Mouse (Mus musculus) embryonic stem cell, embryonic (primary cell): ENCODE results near the gene Tgm3.

Source experiments
- CTCF ChIA-PET, 4 experiments: fragments of 300-600 bp in 2 of 4; fragments of 350-600 bp in 2 of 4; sonication (Branson Sonifier 250); formaldehyde crosslinking; loops; one replicate each; lab custom pipeline; 2022; ENCODE audit warnings: inconsistent platforms in 2 of 4; lab: Charles Lee
- POLR2A ChIA-PET, 4 experiments: fragments of 300-600 bp in 2 of 4; fragments of 350-600 bp in 2 of 4; sonication (Branson Sonifier 250); formaldehyde crosslinking; loops; one replicate each; lab custom pipeline; 2022; ENCODE audit warnings: antibody characterized with exemption in 4 of 4, inconsistent platforms in 1 of 4; lab: Charles Lee

The Tgm3 gene

GRCm38 (mm10) chr2:130012026-130012425 is at the start of gene Tgm3:
Gene Tgm3, plus strand, starts transcription at chr2:130012349.
- ChIA-PET POLR2A (interaction anchor here in 2 of 4 experiments (0.5 to 0.9 kb wide), 2 partner anchors 13 to 424 kb away, joined by 3 read pairs; no protein-coding TSS in a partner anchor), CTCF (no interaction called here)

GRCm38 (mm10) chr2:129980608-129981007 is 31.5 kb upstream of the Tgm3 start:
- CTCF ChIA-PET: interaction anchor here in 1 of 4 experiments (0.7 kb wide), 1 partner anchor 112 kb away, joined by 4 read pairs; no protein-coding TSS in a partner anchor
- POLR2A ChIA-PET: no interaction called here

DNA sequence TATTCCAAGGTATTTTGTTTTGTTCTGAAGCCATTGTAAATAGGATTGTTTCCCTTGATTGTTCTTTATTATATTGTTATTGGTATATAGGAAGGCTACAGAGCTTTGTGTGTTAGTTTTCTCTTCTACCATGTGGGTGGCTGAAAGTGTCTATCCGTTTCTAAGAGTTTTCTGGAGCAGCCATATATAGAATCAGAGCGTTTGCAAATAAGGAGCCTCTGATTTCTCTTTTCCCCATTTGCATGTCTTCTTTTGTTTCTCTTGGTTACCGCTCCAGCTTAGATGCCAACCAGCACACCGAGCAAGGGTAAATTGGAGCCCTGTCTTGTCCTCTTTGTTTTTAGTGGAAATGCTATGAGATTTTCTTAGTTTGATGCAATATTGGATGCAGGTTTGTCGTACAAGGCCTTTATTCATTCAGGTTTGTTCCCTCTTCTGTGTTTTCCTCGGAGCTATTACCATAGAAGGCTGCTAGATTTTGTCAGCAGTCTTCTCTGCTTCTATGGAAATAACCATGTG is 24.6 kb upstream of the Tgm3 start:
- CTCF ChIA-PET: no interaction called here
- POLR2A ChIA-PET: no interaction called here

DNA sequence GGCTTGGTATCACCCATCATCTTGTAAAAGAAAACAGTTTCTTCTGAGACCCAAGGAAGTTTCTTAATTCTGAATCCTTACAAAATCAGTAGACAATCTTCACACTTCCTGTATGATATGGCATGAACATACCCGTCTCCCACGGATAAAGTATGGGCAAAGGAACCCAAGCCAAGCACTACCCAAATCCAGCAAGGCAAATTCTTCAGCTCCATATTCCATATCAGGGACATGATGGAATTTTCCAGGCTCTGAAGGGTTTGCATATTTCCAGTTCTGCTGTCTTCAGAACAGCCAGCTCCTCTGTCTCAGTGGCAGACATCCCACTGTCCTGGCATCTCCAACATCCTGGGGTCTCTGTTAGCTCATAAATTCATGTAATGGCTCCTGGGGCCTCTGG is 22.5 kb upstream of the Tgm3 start:
- ChIA-PET CTCF (no interaction called here), POLR2A (no interaction called here)

- CTCF ChIA-PET: no interaction called here
- POLR2A ChIA-PET: no interaction called here
Observed at GRCm38 (mm10) chr2:129994468-129994867, 17.7 kb upstream of the Tgm3 start.

GRCm38 (mm10) chr2:129998476-129998875 is 13.7 kb upstream of the Tgm3 start:
- CTCF ChIA-PET: no interaction called here
- POLR2A ChIA-PET: interaction anchor here in 1 of 4 experiments (1.3 kb wide), 1 partner anchor 13 kb away, joined by 3 read pairs; the partner anchor contains the start of gene Tgm3

- POLR2A ChIA-PET: interaction anchor here in 1 of 4 experiments (1.3 kb wide), 1 partner anchor 13 kb away, joined by 3 read pairs; the partner anchor contains the start of gene Tgm3
- CTCF ChIA-PET: no interaction called here
Observed at GRCm38 (mm10) chr2:129999296-129999695, 12.9 kb upstream of the Tgm3 start.

DNA sequence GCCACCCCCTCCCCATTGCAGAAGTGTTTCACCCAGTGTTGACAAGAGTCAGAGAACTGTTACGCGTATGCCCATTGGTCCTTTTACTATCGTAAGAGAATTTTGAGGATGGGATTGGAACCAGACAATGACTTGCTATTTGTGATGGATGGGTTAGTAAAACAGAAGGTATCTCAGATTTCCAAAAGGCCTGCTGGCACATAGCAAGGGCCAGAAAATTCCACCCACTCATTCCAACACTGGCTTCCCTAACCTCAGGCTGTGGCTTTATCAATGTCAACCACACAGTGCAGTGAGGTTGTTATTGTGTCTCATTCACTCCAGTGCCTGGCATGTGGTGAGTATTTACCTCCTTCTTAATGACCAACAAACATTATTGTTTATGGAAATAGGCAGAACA is 11.5 kb upstream of the Tgm3 start:
- CTCF ChIA-PET: interaction anchor here in 1 of 4 experiments (0.6 kb wide), 1 partner anchor 68 kb away, joined by 3 read pairs; no protein-coding TSS in a partner anchor
- POLR2A ChIA-PET: no interaction called here

- POLR2A ChIA-PET: no interaction called here
- CTCF ChIA-PET: no interaction called here
Observed at GRCm38 (mm10) chr2:130004046-130004445, 8.1 kb upstream of the Tgm3 start.

DNA sequence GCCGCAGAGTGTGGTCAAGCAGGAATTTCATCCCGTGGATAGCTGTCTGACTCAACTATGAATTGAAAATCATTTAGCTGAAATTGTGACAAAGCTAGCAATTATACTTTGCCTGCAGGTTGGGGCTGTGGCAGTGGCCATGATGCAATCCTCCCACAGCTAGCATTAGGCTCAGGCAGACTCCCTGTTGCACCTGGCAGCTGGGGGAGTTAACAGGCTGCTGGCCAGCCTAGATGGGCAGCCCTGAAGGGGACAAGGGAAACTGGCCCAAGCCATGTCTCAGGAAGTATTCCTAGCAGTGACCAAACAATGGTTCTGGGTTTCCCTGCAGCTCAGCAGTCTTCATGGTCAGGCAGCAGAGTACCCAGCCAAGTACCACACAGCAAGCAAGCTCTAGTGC is 2.8 kb upstream of the Tgm3 start:
- POLR2A ChIA-PET: interaction anchor here in 2 of 4 experiments (1.1 to 1.3 kb wide), 3 partner anchors 25 to 170 kb away, joined by 3 to 5 read pairs (median 3); partner anchors contain the start of gene Snrpb (in 1 of the 2)
- CTCF ChIA-PET: interaction anchor here in 1 of 4 experiments (0.6 kb wide), 1 partner anchor 16 kb away, joined by 3 read pairs; no protein-coding TSS in a partner anchor

DNA sequence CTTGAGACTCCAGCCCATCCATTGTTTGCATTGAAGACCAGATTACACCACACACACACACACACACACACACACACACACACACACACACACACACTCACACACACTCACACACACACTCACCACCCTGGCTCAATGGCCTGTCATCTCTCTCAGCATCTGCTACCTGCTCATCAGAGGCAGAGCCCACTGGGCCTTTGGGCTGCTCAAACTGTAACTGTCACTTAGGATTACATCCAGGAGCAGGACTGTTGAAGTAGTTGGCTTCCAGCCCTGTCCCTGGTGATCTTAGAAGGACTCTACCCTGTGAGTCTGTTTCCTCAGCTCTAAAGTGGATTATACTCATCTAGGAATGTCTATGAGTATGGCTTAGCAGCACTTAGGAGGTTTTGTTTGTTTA is 1.5 kb downstream of the Tgm3 start:
- ChIA-PET POLR2A (interaction anchor here in 1 of 4 experiments (0.8 kb wide), 2 partner anchors 13 to 260 kb away, joined by 3 read pairs; partner anchors contain the start of gene Nop56), CTCF (interaction anchor here in 1 of 4 experiments (0.6 kb wide), 1 partner anchor 9 kb away, joined by 4 read pairs; no protein-coding TSS in a partner anchor)

- ChIA-PET CTCF (interaction anchor here in 1 of 4 experiments (1.1 kb wide), 1 partner anchor 53 kb away, joined by 6 read pairs; no protein-coding TSS in a partner anchor), POLR2A (interaction anchor here in 1 of 4 experiments (0.6 to 1.4 kb wide), 2 partner anchors 12 to 260 kb away, joined by 3 to 4 read pairs; no protein-coding TSS in a partner anchor)
Observed at GRCm38 (mm10) chr2:130015196-130015595, 3.0 kb downstream of the Tgm3 start.

GRCm38 (mm10) chr2:130018084-130018483 is 5.9 kb downstream of the Tgm3 start:
- ChIA-PET CTCF (interaction anchor here in 2 of 4 experiments (0.6 to 1.0 kb wide), 4 partner anchors 182 to 659 kb away, joined by 4 to 6 read pairs (median 4); no protein-coding TSS in a partner anchor), POLR2A (interaction anchor here in 1 of 4 experiments (0.6 to 0.7 kb wide), 2 partner anchors 12 to 183 kb away, joined by 3 to 4 read pairs; no protein-coding TSS in a partner anchor)

GRCm38 (mm10) chr2:130027890-130028289 is 15.7 kb downstream of the Tgm3 start:
- ChIA-PET CTCF (no interaction called here), POLR2A (no interaction called here)

- CTCF ChIA-PET: interaction anchor here in 1 of 4 experiments (0.7 kb wide), 1 partner anchor 219 kb away, joined by 3 read pairs; no protein-coding TSS in a partner anchor
Observed at GRCm38 (mm10) chr2:130029826-130030225, 17.7 kb downstream of the Tgm3 start.

DNA sequence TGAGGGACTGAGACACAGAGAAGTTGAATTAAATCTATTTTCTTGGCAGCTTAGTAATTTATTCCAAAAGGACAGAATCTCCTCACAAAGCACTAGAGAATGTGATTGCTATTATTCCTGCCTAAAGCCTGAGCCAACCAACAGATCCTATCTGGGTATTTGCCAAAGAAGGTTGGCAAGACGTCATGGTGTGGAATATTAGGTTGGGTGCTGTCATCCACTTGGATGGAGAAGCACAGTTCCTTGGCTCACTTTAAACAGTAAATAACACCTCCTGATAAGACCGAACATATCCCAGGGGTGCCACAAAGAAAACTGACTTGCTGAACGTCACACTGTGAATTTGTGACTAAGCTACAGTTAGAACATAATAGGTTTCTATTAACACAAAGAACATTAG is 20.5 kb downstream of the Tgm3 start:
- ChIA-PET POLR2A (no interaction called here), CTCF (no interaction called here)

More at GRCm38 (mm10) chr2:130029826-130030225, 17.7 kb downstream of the Tgm3 start:
- POLR2A ChIA-PET: interaction anchor here in 1 of 4 experiments (0.5 to 0.7 kb wide), 2 partner anchors 10 to 12 kb away, joined by 3 to 4 read pairs; no protein-coding TSS in a partner anchor

GRCm38 (mm10) chr2:130036846-130037245 is 24.7 kb downstream of the Tgm3 start:
- ChIA-PET POLR2A (interaction anchor here in 2 of 4 experiments (1.0 to 1.2 kb wide), 2 partner anchors 11 to 27 kb away, joined by 3 read pairs; no protein-coding TSS in a partner anchor), CTCF (interaction anchor here in 2 of 4 experiments (1.6 to 1.8 kb wide), 2 partner anchors 22 to 362 kb away, joined by 4 read pairs; no protein-coding TSS in a partner anchor)

DNA sequence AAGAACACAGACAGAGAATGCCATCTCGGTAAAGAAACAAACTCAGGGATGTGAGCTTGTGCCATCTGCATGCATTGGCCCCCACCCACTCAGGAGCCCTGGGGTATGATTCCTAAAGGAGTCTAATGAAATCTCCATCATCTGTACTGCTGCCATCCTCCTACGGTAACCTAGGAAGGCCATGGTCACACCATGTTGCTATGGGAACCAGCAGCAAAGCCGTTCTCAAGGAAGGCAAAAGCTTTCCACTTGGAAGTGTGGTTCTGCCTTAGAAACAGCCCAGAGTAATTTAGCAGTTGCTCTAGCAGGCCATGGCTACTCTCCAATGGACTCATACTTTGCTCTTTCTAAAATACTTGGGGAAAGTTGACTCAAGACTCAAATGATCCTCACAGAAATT is 26.8 kb downstream of the Tgm3 start:
- ChIA-PET POLR2A (interaction anchor here in 1 of 4 experiments (1.2 kb wide), 1 partner anchor 9 kb away, joined by 3 read pairs; no protein-coding TSS in a partner anchor), CTCF (interaction anchor here in 1 of 4 experiments (1.0 kb wide), 1 partner anchor 30 kb away, joined by 3 read pairs; no protein-coding TSS in a partner anchor)

GRCm38 (mm10) chr2:130040190-130040886 is 28.2 kb downstream of the Tgm3 start:
- ChIA-PET CTCF (interaction anchor here in 1 of 4 experiments (1.0 kb wide), 1 partner anchor 18 kb away, joined by 3 read pairs; no protein-coding TSS in a partner anchor), POLR2A (interaction anchor here in 1 of 4 experiments (0.5 to 1.2 kb wide), 2 partner anchors 10 to 18 kb away, joined by 3 to 5 read pairs; no protein-coding TSS in a partner anchor)
